Mouse (Mus musculus): ENCODE data around the gene Kcnrg.

Kcnrg gene

DNA sequence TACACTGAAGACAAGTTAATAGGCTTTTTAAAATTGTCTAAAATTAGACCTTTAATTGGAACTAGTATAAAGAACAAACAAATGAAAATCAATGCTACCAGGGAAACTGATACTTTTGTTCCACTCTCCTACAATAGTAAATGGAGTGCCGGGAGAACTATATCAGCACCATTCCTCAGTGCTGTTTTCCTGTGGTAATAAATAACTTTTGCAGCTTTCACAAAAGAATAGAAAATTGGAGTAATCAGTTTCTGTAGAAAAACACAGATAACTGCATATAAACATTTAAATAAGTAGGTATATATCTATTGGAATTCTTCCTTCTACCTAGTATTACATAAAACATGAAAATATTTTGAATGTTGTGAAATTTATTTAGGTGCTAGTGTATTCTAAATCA lies 38.3 kb downstream of the Kcnrg start:
- DNase-seq (ENCODE audit: low spot score in 2 of 2), result no peak

GRCm38 (mm10) chr14:61647182-61647880 lies 40.1 kb downstream of the Kcnrg start:
- DNase-seq (ENCODE audit: low spot score in 2 of 2), result peak; percentile 18 to 41

GRCm38 (mm10) chr14:61647881-61648684 lies 40.8 kb downstream of the Kcnrg start:
- peak; percentile 44 to 60 for DNase-seq (ENCODE audit: low spot score in 2 of 2)

GRCm38 (mm10) chr14:61648685-61649504 lies 41.6 kb downstream of the Kcnrg start:
- DNase-seq (ENCODE audit: low spot score in 2 of 2), result peak; percentile 92 to 94

DNA sequence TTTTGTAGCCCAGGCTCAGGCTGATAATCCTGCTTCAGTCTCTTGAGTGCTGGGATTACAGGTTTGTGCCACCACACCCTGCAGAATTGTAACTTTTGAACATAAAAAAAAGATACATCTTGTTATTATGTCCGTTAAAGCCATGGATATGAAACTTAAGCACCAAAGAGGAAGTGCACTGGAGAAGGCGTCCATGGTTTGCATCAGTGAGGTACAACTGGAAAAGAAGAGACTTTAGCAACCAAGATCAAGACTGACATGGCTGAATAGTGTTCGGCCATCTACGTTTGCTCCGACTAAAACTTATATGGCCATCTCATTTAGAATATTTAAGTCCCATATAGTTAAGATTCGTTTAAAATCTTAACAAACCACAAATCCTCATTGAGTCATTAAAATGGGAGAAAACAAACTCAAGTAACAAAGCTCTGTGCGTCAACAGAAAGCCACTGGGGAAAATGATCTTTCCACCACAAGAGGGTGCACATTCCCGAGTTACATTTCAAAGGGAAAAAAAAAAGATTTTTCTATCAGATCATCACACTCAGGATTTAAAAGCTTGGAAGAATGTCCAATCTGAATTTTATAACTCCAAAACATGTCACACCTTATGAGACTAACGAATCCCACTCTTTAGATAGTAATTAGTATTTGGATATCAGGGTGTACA lies 43.2 kb downstream of the Kcnrg start:
- DNase-seq (ENCODE audit: low spot score in 2 of 2), result no peak

DNA sequence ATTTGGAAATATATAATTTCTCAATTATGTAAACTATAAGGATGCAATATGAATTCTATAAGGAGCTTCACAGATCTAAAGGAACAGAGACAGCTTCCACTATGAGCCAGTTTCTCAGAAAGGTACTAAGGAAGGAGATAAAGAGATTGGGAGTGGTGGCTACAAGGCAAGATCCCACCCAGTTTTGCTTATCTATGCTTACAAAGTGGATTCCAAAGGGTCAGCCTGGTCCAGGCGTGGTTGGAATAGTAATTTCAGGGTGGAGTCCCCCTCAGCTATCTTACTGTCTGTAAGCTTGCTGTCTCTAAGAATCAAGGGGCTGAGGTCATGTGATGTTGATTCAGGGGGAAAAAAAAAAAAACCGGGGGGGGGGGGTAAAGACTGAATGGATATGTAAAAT lies 49.2 kb downstream of the Kcnrg start:
- no peak for DNase-seq (ENCODE audit: low spot score in 2 of 2)

DNA sequence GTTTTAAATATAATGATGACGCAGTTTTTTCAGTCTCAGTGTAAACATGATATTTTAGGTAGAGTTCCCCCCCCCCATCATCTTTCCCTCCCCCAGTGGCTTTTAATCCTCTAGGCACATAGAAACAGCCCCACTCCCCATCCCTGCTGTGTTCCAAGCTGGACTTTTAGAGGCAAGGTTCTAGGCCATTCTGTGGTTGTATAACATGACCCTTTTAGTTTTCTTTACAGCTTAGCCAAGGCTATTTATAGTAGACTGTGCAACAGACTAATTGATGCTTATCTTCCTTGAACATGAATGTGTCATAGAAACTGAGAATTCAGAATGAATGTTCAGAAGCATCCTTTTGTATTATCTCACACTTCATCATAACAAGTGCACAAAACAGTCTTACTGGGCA lies 54.2 kb downstream of the Kcnrg start:
- DNase-seq (ENCODE audit: low spot score in 2 of 2), result no peak

DNA sequence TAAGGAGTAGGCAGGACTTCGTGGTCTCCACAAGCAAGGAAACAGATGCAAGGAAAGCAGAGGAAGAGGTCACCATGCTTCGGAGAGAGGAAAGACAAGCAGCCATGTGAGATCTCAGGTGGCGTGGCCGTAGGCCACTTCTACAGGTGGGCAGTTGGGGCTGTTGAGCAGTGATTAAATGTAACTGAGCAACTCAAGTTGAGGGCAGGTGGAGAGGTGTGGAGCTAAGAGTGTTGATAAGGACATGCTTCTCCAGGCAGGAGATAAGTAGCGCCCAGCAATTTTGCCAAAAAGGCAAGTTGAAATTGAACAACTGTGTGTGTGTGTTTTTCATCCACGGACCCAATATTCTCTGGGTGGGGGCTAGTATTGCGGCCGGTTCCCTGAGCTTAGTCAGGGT lies 55.0 kb downstream of the Kcnrg start:
- DNase-seq (ENCODE audit: low spot score in 2 of 2), result no peak

Data from spleen, postnatal 14 days (tissue).